Mouse (Mus musculus): ENCODE measurements at regions not wholly inside any gene's neighbourhood (a gene's known extent, or its start where the extent isn't known, plus 50 kb on each side); places are given as distances from the start of the nearest gene placed in this dataset.

DNA sequence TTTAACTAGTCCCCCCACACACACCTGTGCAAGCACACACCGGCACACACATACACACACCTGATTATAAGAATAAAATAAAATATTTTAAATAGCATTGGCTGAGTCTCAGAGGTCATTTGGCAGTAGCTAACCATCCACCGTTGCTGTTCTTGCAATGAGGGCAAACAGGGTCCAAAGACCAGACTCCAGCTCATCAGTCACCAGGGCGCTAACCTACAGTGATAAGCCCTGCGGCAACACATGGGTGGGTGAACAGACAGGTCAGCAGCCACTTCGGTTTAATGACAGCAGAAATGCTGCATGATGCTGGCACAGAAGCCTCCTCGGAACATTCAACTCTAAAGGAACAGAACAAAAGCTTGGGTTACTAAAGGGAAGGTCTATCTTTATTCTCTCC is 54.9 kb downstream of the Tas2r134 start:
- TF ChIP-seq TCF3 (IDR thresholded peaks at IDR 0.05; ENCODE audit: insufficient read length, low read depth) = no peak
- TF ChIP-seq MYOG (IDR thresholded peaks at IDR 0.05; ENCODE audit: control insufficient read depth in 1 of 3, insufficient read depth in 1 of 3, insufficient read length in 2 of 3, low read depth in 2 of 3) = no peak
- no peak for TF ChIP-seq USF1 (IDR thresholded peaks at IDR 0.05; ENCODE audit: low read depth)
- no peak for TF ChIP-seq POLR2A (IDR thresholded peaks at IDR 0.05; ENCODE audit: insufficient read length, low read depth)
- TF ChIP-seq MAX (IDR thresholded peaks at IDR 0.05; ENCODE audit: low read depth) = no peak
- no peak for TF ChIP-seq CEBPB (IDR thresholded peaks at IDR 0.05; ENCODE audit: insufficient read depth, poor library complexity, severe bottlenecking)
- no peak for TF ChIP-seq MYOD1 (IDR thresholded peaks at IDR 0.05; ENCODE audit: control insufficient read depth in 1 of 3, insufficient read length in 2 of 3, low read depth in 2 of 3)
- TF ChIP-seq SRF (IDR thresholded peaks at IDR 0.05; ENCODE audit: control insufficient read depth, insufficient read length, low read depth) = no peak
- TF ChIP-seq TCF12 (IDR thresholded peaks at IDR 0.05; ENCODE audit: insufficient read depth, poor library complexity, severe bottlenecking) = no peak
- no peak for TF ChIP-seq E2F4 (IDR thresholded peaks at IDR 0.05; ENCODE audit: insufficient read depth)
- Histone ChIP-seq H3K79me2 (ENCODE audit: control insufficient read depth, insufficient read depth) (no peaks in the 10 kb centered on the region), H3K36me3 (ENCODE audit: control insufficient read depth, insufficient read depth) (no peaks in the 10 kb centered on the region), H3K4me3 (no peak overlapping the region), H3K27me3 (ENCODE audit: control insufficient read depth, insufficient read depth, insufficient read length) (no peaks in the 10 kb centered on the region), H3ac (ENCODE audit: control insufficient read depth, insufficient read length) (no peak overlapping the region), H3K4me2 (ENCODE audit: low read depth) (no peak overlapping the region)

DNA sequence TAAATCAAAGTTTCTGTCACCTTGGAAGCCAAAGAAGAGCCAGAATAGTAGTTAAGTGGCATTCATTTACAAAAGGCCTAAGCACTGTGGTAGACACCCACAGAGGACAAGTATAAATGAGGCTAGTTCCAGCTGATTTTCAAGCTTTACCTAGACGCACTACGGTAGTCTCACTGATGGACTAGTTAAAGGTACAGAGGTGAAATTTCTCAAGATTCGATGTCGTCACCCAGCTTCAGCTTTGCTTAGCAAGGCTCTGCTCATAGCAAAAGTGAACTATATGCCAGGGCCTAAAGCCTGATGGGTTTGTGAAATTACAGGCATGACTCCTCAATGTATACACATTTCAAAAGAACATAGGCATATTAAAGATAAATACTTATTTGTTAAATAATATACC is 55.4 kb downstream of the Tas2r134 start:
- Histone ChIP-seq H3K79me2 (ENCODE audit: control insufficient read depth, insufficient read depth) (no peaks in the 10 kb centered on the region), H3K4me2 (ENCODE audit: low read depth) (no peak overlapping the region), H3K4me3 (no peak overlapping the region), H3K27me3 (ENCODE audit: control insufficient read depth, insufficient read depth, insufficient read length) (no peaks in the 10 kb centered on the region), H3ac (ENCODE audit: control insufficient read depth, insufficient read length) (no peak overlapping the region), H3K36me3 (ENCODE audit: control insufficient read depth, insufficient read depth) (no peaks in the 10 kb centered on the region)
- TF ChIP-seq MYOD1 (IDR thresholded peaks at IDR 0.05; ENCODE audit: control insufficient read depth in 1 of 3, insufficient read length in 2 of 3, low read depth in 2 of 3) (no peak), TCF12 (IDR thresholded peaks at IDR 0.05; ENCODE audit: insufficient read depth, poor library complexity, severe bottlenecking) (no peak), REST (IDR thresholded peaks at IDR 0.05; ENCODE audit: insufficient read depth, insufficient read length) (no peak), MYOG (IDR thresholded peaks at IDR 0.05; ENCODE audit: control insufficient read depth in 1 of 3, insufficient read depth in 1 of 3, insufficient read length in 2 of 3, low read depth in 2 of 3) (no peak), CEBPB (IDR thresholded peaks at IDR 0.05; ENCODE audit: insufficient read depth, poor library complexity, severe bottlenecking) (no peak), E2F4 (IDR thresholded peaks at IDR 0.05; ENCODE audit: insufficient read depth) (no peak), TCF3 (IDR thresholded peaks at IDR 0.05; ENCODE audit: insufficient read length, low read depth) (no peak)

DNA sequence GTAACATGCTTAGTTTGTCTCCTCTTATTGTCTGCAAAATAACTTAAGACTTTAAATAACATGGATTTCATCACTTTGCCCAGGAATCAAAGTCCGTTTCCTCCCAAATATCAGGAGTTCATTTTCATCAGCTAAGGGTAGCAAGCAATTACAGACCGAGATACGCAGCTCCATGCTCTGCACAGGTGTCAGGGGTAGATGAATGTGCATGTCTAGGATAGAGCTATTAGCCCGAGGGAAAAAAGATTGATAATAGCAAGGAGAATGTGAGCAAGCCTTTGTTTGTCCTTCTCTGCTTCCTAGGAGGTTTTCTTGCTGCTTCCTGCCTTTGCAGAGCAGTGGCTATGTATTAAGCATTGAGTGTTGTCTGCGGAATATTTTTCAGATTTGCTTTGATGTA is 77.8 kb downstream of the Tas2r134 start:
- no peak overlapping the region for H3ac ChIP-seq (ENCODE audit: control insufficient read depth, insufficient read length)
- H3K4me2 ChIP-seq (ENCODE audit: low read depth) = no peak overlapping the region
- H3K79me2 ChIP-seq (ENCODE audit: control insufficient read depth, insufficient read depth) = no peaks in the 10 kb centered on the region
- no peak overlapping the region for H3K4me3 ChIP-seq
- H3K27me3 ChIP-seq (ENCODE audit: control insufficient read depth, insufficient read depth, insufficient read length) = no peaks in the 10 kb centered on the region
- TF ChIP-seq CEBPB (IDR thresholded peaks at IDR 0.05; ENCODE audit: insufficient read depth, poor library complexity, severe bottlenecking) = no peak
- no peak for TF ChIP-seq USF1 (IDR thresholded peaks at IDR 0.05; ENCODE audit: low read depth)
- TF ChIP-seq SRF (IDR thresholded peaks at IDR 0.05; ENCODE audit: control insufficient read depth, insufficient read length, low read depth) = no peak
- no peak for TF ChIP-seq REST (IDR thresholded peaks at IDR 0.05; ENCODE audit: insufficient read depth, insufficient read length)
- no peak for TF ChIP-seq MYOD1 (IDR thresholded peaks at IDR 0.05; ENCODE audit: control insufficient read depth in 1 of 3, insufficient read length in 2 of 3, low read depth in 2 of 3)
- no peak for TF ChIP-seq TCF3 (IDR thresholded peaks at IDR 0.05; ENCODE audit: insufficient read length, low read depth)
- TF ChIP-seq POLR2A (IDR thresholded peaks at IDR 0.05; ENCODE audit: insufficient read length, low read depth) = no peak
- TF ChIP-seq POLR2AphosphoS2 (IDR thresholded peaks at IDR 0.05; ENCODE audit: insufficient read length, low read depth) = no peak
- TF ChIP-seq E2F4 (IDR thresholded peaks at IDR 0.05; ENCODE audit: insufficient read depth) = no peak
- no peak for TF ChIP-seq MYOG (IDR thresholded peaks at IDR 0.05; ENCODE audit: control insufficient read depth in 1 of 3, insufficient read depth in 1 of 3, insufficient read length in 2 of 3, low read depth in 2 of 3)
- TF ChIP-seq TCF12 (IDR thresholded peaks at IDR 0.05; ENCODE audit: insufficient read depth, poor library complexity, severe bottlenecking) = no peak
- no peak for TF ChIP-seq MAX (IDR thresholded peaks at IDR 0.05; ENCODE audit: low read depth)
- H3K36me3 ChIP-seq (ENCODE audit: control insufficient read depth, insufficient read depth) = no peaks in the 10 kb centered on the region

DNA sequence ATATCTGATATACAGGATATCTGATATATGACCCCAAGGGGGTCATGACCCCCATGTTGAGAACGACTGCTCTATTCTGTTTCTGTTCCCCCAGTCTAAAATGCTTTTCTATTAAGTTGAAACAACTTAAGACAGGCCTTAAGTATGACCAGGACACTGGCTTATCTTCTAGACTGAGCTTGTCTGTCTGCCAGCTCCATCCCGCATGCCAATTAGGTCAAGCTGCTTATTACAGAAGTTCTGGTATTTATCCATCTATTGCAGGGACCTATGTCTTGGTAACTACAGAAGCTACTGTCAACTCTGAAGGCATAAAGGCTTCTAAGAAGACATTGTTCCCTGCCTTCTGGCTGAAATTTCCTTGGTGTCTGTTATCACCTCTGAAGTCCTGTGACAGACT is 81.4 kb downstream of the Tas2r134 start:
- Histone ChIP-seq H3K36me3 (ENCODE audit: control insufficient read depth, insufficient read depth) (no peaks in the 10 kb centered on the region), H3K27me3 (ENCODE audit: control insufficient read depth, insufficient read depth, insufficient read length) (no peaks in the 10 kb centered on the region), H3K79me2 (ENCODE audit: control insufficient read depth, insufficient read depth) (no peaks in the 10 kb centered on the region), H3K4me2 (ENCODE audit: low read depth) (no peak overlapping the region), H3K4me3 (no peak overlapping the region), H3ac (ENCODE audit: control insufficient read depth, insufficient read length) (no peak overlapping the region)
- TF ChIP-seq MYOG (IDR thresholded peaks at IDR 0.05; ENCODE audit: control insufficient read depth in 1 of 3, insufficient read depth in 1 of 3, insufficient read length in 2 of 3, low read depth in 2 of 3) = no peak
- no peak for TF ChIP-seq MYOD1 (IDR thresholded peaks at IDR 0.05; ENCODE audit: control insufficient read depth in 1 of 3, insufficient read length in 2 of 3, low read depth in 2 of 3)
- no peak for TF ChIP-seq TCF3 (IDR thresholded peaks at IDR 0.05; ENCODE audit: insufficient read length, low read depth)
- TF ChIP-seq CEBPB (IDR thresholded peaks at IDR 0.05; ENCODE audit: insufficient read depth, poor library complexity, severe bottlenecking) = no peak
- TF ChIP-seq E2F4 (IDR thresholded peaks at IDR 0.05; ENCODE audit: insufficient read depth) = no peak

DNA sequence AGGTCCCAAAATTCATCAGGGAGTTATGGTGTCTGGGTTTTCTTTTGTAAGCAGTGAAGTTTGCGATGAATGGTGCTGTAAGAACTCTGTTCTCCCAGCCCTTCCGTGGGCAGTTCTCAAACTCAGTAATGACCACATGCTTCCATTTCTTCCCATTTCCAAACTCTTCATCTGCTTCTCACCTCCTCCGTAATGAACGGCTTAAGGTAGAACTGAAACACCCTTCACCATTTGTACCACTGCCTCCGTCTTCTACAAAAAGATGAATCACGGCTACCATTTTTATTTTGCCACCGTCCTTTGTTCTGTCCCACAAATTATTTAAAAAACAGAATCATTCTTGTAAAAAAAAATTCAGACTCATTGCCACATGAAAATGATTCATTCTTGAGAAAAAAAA is 85.3 kb downstream of the Tas2r134 start:
- H3K79me2 ChIP-seq (ENCODE audit: control insufficient read depth, insufficient read depth) = no peaks in the 10 kb centered on the region
- no peaks in the 10 kb centered on the region for H3K36me3 ChIP-seq (ENCODE audit: control insufficient read depth, insufficient read depth)
- TF ChIP-seq CEBPB (IDR thresholded peaks at IDR 0.05; ENCODE audit: insufficient read depth, poor library complexity, severe bottlenecking) = no peak
- TF ChIP-seq MYOD1 (IDR thresholded peaks at IDR 0.05; ENCODE audit: control insufficient read depth in 1 of 3, insufficient read length in 2 of 3, low read depth in 2 of 3) = no peak
- no peak for TF ChIP-seq SRF (IDR thresholded peaks at IDR 0.05; ENCODE audit: control insufficient read depth, insufficient read length, low read depth)
- no peak for TF ChIP-seq MAX (IDR thresholded peaks at IDR 0.05; ENCODE audit: low read depth)
- no peak for TF ChIP-seq USF1 (IDR thresholded peaks at IDR 0.05; ENCODE audit: low read depth)
- no peak for TF ChIP-seq REST (IDR thresholded peaks at IDR 0.05; ENCODE audit: insufficient read depth, insufficient read length)
- TF ChIP-seq POLR2AphosphoS2 (IDR thresholded peaks at IDR 0.05; ENCODE audit: insufficient read length, low read depth) = no peak
- no peak for TF ChIP-seq POLR2A (IDR thresholded peaks at IDR 0.05; ENCODE audit: insufficient read length, low read depth)
- no peak for TF ChIP-seq MYOG (IDR thresholded peaks at IDR 0.05; ENCODE audit: control insufficient read depth in 1 of 3, insufficient read depth in 1 of 3, insufficient read length in 2 of 3, low read depth in 2 of 3)
- no peak for TF ChIP-seq TCF3 (IDR thresholded peaks at IDR 0.05; ENCODE audit: insufficient read length, low read depth)
- TF ChIP-seq TCF12 (IDR thresholded peaks at IDR 0.05; ENCODE audit: insufficient read depth, poor library complexity, severe bottlenecking) = no peak
- TF ChIP-seq E2F4 (IDR thresholded peaks at IDR 0.05; ENCODE audit: insufficient read depth) = no peak
- H3K27me3 ChIP-seq (ENCODE audit: control insufficient read depth, insufficient read depth, insufficient read length) = no peaks in the 10 kb centered on the region
- H3K4me3 ChIP-seq = no peak overlapping the region
- H3ac ChIP-seq (ENCODE audit: control insufficient read depth, insufficient read length) = no peak overlapping the region
- no peak overlapping the region for H3K4me2 ChIP-seq (ENCODE audit: low read depth)
